In genomic region chr11:75459751-75460102, GRCm38 (mm10) we compare ENCODE assay signal across 8 mouse cellular contexts. TPM values are rescaled to one million over a fixed set of nuclear protein-coding genes. Genes with fewer than 3 reads are reported as not detected.
DNase-seq lines count a peak whose midpoint lies in the region; ATAC-seq and TF ChIP-seq lines count a peak whose summit lies in the region.

No protein-coding gene starts in this region.

- ATAC-seq in heart, embryonic 14.5 days (ENCODE audit: insufficient number of reproducible peaks, insufficient read depth, low FRiP score, low read depth): no peak
- no peak for ATAC-seq in hindbrain, embryonic 11.5 days (ENCODE audit: low FRiP score)
- ATAC-seq in megakaryocyte progenitor cell, adult 5-6 weeks (replicated peaks; ENCODE audit: poor library complexity): no peak

- peaks cover 22 to 37% of the 10 kb centered on the region in 2 experiments for H3K4me1 ChIP-seq in heart, embryonic 14.5 days (ENCODE audit: control insufficient read depth in 2 of 2, insufficient read depth in 2 of 2, low read length in 2 of 2)
- peaks cover 2 to 9% of the 10 kb centered on the region in 2 experiments; a peak in 3 of 4 replicates for H3K4me1 ChIP-seq in ES-E14 (ENCODE audit: control insufficient read depth in 2 of 2, insufficient read depth in 2 of 2, low read length in 2 of 2, poor library complexity in 1 of 2)
- H3K4me1 ChIP-seq in hindbrain, embryonic 11.5 days (replicated peaks; ENCODE audit: control insufficient read depth, insufficient read depth, low read length): peaks cover 10% of the 10 kb centered on the region

- H3K9me3 ChIP-seq in heart, embryonic 14.5 days (ENCODE audit: control insufficient read depth, low read length): no peaks in the 10 kb centered on the region
- H3K9me3 ChIP-seq in ES-E14 (ENCODE audit: control insufficient read depth, insufficient read depth, low read depth, low read length): no peaks in the 10 kb centered on the region
- H3K9me3 ChIP-seq in hindbrain, embryonic 11.5 days (ENCODE audit: control insufficient read depth, low read length): no peaks in the 10 kb centered on the region

- H3K79me2 ChIP-seq in macrophage (ENCODE audit: inconsistent target): peaks cover 33% of the 10 kb centered on the region

- 19% methylated on average over 5 of the region's 5 CpGs for WGBS in heart, embryonic 14.5 days
- 30% methylated on average over 5 of the region's 5 CpGs for WGBS in hindbrain, embryonic 11.5 days
- 25% methylated on average over 5 of the region's 5 CpGs for WGBS in macrophage (ENCODE audit: missing documents)

- in situ Hi-C loops in ES-E14 (cut with MboI; ENCODE audit: low sequenced_read_pairs in 2 of 2, unreplicated experiment in 2 of 2): no loop called here

- peak overlapping the region; percentile 75; the same call in 1 of the 2 replicates for H3K9ac ChIP-seq in heart, embryonic 14.5 days (ENCODE audit: low read length)
- peak overlapping the region; percentile 69 for H3K9ac ChIP-seq in ES-E14 (ENCODE audit: insufficient read depth, low read depth, low read length, poor library complexity, severe bottlenecking)
- H3K9ac ChIP-seq in hindbrain, embryonic 11.5 days (ENCODE audit: low read depth, low read length): peak overlapping the region; percentile 9; the same call in 1 of the 2 replicates

- intact Hi-C loops in heart, postnatal 10 days (cut with DNase I): loop anchor here (2.0 to 10.0 kb wide), 2 partner anchors 57 to 285 kb away; partner anchors contain the start of gene Ovca2

- H3K36me3 ChIP-seq in heart, embryonic 14.5 days (ENCODE audit: control insufficient read depth, insufficient read depth, low read length): peaks cover 13% of the 10 kb centered on the region
- H3K36me3 ChIP-seq in ES-E14 (ENCODE audit: control insufficient read depth, insufficient read depth, low read length, poor library complexity, severe bottlenecking): no peaks in the 10 kb centered on the region; the same call in 1 of the 2 replicates
- H3K36me3 ChIP-seq in hindbrain, embryonic 11.5 days (ENCODE audit: control insufficient read depth, insufficient read depth, low read length): no peaks in the 10 kb centered on the region
- H3K36me3 ChIP-seq in macrophage (ENCODE audit: inconsistent target): peaks cover 16% of the 10 kb centered on the region

- no peaks in the 10 kb centered on the region for H3K27me3 ChIP-seq in heart, embryonic 14.5 days (ENCODE audit: control insufficient read depth, insufficient read depth, low read length)
- H3K27me3 ChIP-seq in hindbrain, embryonic 11.5 days (ENCODE audit: control insufficient read depth, insufficient read depth, low read length): no peaks in the 10 kb centered on the region

- H3K4me2 ChIP-seq in heart, embryonic 14.5 days (ENCODE audit: low read length): peak overlapping the region; percentile 84
- H3K4me2 ChIP-seq in hindbrain, embryonic 11.5 days (replicated peaks; ENCODE audit: low read depth, low read length): peak overlapping the region; percentile 57; the same call in 1 of the 2 replicates

- peak overlapping the region; percentile 73 to 96 for H3K27ac ChIP-seq in heart, embryonic 14.5 days (replicated peaks in 1 of 2; ENCODE audit: control insufficient read depth in 1 of 2, insufficient read depth in 1 of 2, low read depth in 2 of 2, low read length in 2 of 2)
- H3K27ac ChIP-seq in ES-E14 (ENCODE audit: insufficient read depth, low read depth, low read length, poor library complexity, severe bottlenecking) (peak overlapping the region; percentile 84), macrophage (peak overlapping the region; percentile 100)
- H3K27ac ChIP-seq in hindbrain, embryonic 11.5 days (ENCODE audit: low read depth, low read length): peak overlapping the region; percentile 49; the same call in 1 of the 2 replicates

- DNase-seq in heart, postnatal 10 days: no peak
- no peak for DNase-seq in ES-E14 (ENCODE audit: low read depth, low spot score)
- no peak for DNase-seq in hindbrain, embryonic 11.5 days (ENCODE audit: low spot score)
- no peak for DNase-seq in frontal cortex, postnatal 36 days (ENCODE audit: low spot score in 2 of 2)
- DNase-seq in cerebellum, adult 11-12 months: no peak

- no peak overlapping the region; a peak in 1 of 4 replicates for H3K4me3 ChIP-seq in heart, embryonic 14.5 days (ENCODE audit: control insufficient read depth in 1 of 2, insufficient read depth in 1 of 2, low read depth in 1 of 2, low read length in 2 of 2)
- H3K4me3 ChIP-seq in ES-E14 (ENCODE audit: insufficient read depth in 1 of 2, low read depth in 1 of 2, low read length in 2 of 2, poor library complexity in 1 of 2, severe bottlenecking in 1 of 2): peak overlapping the region; percentile 40 to 80
- H3K4me3 ChIP-seq in hindbrain, embryonic 11.5 days (ENCODE audit: low read depth, low read length): peak overlapping the region; percentile 68; the same call in 1 of the 2 replicates
- H3K4me3 ChIP-seq in macrophage (ENCODE audit: inconsistent target): peak overlapping the region; percentile 3; the same call in 1 of the 2 replicates

TF ChIP-seq in ES-E14, 5 proteins besides CTCF, POLR2A, EP300 and RAD21 (continues in another document):
- no peak for TF ChIP-seq ZC3H11A (IDR thresholded peaks at IDR 0.05; ENCODE audit: borderline replicate concordance, low read depth, low read length)

RNA-seq across cellular contexts. Expression of gene Tlcd2, which starts 1.8 kb away (rescaled TPM):
- polyA plus RNA-seq in heart, embryonic 14.5 days (2014; fragmentation: Nextera tagmentation; extraction: Ambion mirVana): 10.3 and 13.4 TPM in 2 replicates
- total RNA-seq in heart, postnatal 10 days (2021): 1 to 10 TPM; 8.1 to 9.3 TPM
- total RNA-seq in ES-E14 (2012; rRNA removed): 5.9 and 6.6 TPM in 2 replicates
- 9.1 and 9.9 TPM in 2 replicates for polyA plus RNA-seq in hindbrain, embryonic 11.5 days (2014; fragmentation: Nextera tagmentation; extraction: Ambion mirVana)
- total RNA-seq in macrophage (2018; cell fraction: chromatin; rRNA removed): 1 to 10 TPM in 25 of 26 experiments, not detected in 1; 1.7 to 8.3 (median 3.3) TPM
- total RNA-seq in macrophage (2018; cell fraction: cytosol; rRNA removed): 1 to 10 TPM; 3.2 to 6.1 (median 4.6) TPM
- 1 to 10 TPM; 1.2 to 8.2 (median 4.0) TPM for total RNA-seq in macrophage (2018; cell fraction: nucleus; rRNA removed)
- polyA plus RNA-seq in macrophage (2018): 2.5 to 4.9 TPM (median 4.5 TPM) in 3 replicates
- 16.3 and 16.5 TPM in 2 replicates for total RNA-seq in megakaryocyte progenitor cell, adult 5-6 weeks (2015)
- 17.9 and 28.3 TPM in 2 replicates for total RNA-seq in megakaryocyte progenitor cell, adult 5-6 weeks (2017)

RNA-seq across cellular contexts. Expression of gene Wdr81, which starts 5.2 kb away (rescaled TPM):
- 3.1 and 3.7 TPM in 2 replicates for polyA plus RNA-seq in heart, embryonic 14.5 days (2014; fragmentation: Nextera tagmentation; extraction: Ambion mirVana)
- total RNA-seq in heart, postnatal 10 days (2021): 1 to 10 TPM; 7.8 to 8.3 TPM
- 8.5 and 11.8 TPM in 2 replicates for total RNA-seq in ES-E14 (2012; rRNA removed)
- polyA plus RNA-seq in hindbrain, embryonic 11.5 days (2014; fragmentation: Nextera tagmentation; extraction: Ambion mirVana): 3.1 and 4.1 TPM in 2 replicates
- 100 to 1,000 TPM in 11 of 26 experiments, 10 to 100 TPM in 15; 43.1 to 170 (median 98.5) TPM for total RNA-seq in macrophage (2018; cell fraction: chromatin; rRNA removed)
- total RNA-seq in macrophage (2018; cell fraction: cytosol; rRNA removed): 10 to 100 TPM; 25.1 to 84.8 (median 54.5) TPM
- total RNA-seq in macrophage (2018; cell fraction: nucleus; rRNA removed): 100 to 1,000 TPM in 9 of 26 experiments, 10 to 100 TPM in 17; 49.0 to 151 (median 92.0) TPM
- polyA plus RNA-seq in macrophage (2018): 45.8 to 53.6 TPM (median 49.5 TPM) in 3 replicates
- 7.1 and 8.0 TPM in 2 replicates for total RNA-seq in megakaryocyte progenitor cell, adult 5-6 weeks (2015)
- 5.7 and 8.0 TPM in 2 replicates for total RNA-seq in megakaryocyte progenitor cell, adult 5-6 weeks (2017)

RNA-seq across cellular contexts. Expression of gene Serpinf2, which starts 20.3 kb away (rescaled TPM):
- polyA plus RNA-seq in heart, embryonic 14.5 days (2014; fragmentation: Nextera tagmentation; extraction: Ambion mirVana): not detected in 2 replicates
- not detected for total RNA-seq in heart, postnatal 10 days (2021)
- 0.27 TPM in 1 of 2 replicates, not detected in the other for total RNA-seq in ES-E14 (2012; rRNA removed)
- polyA plus RNA-seq in hindbrain, embryonic 11.5 days (2014; fragmentation: Nextera tagmentation; extraction: Ambion mirVana): 0.36 TPM in 1 of 2 replicates, not detected in the other
- 1 to 10 TPM in 8 of 26 experiments, under 1 TPM in 11, not detected in 7; 0.25 to 3.9 (median 0.73) TPM for total RNA-seq in macrophage (2018; cell fraction: chromatin; rRNA removed)
- total RNA-seq in macrophage (2018; cell fraction: cytosol; rRNA removed): under 1 TPM in 3 of 26 experiments, not detected in 23; 0.04 to 0.10 (median 0.06) TPM
- 1 to 10 TPM in 6 of 26 experiments, under 1 TPM in 15, not detected in 5; 0.28 to 3.3 (median 0.59) TPM for total RNA-seq in macrophage (2018; cell fraction: nucleus; rRNA removed)
- polyA plus RNA-seq in macrophage (2018): 0.11 TPM in 1 of 3 replicates, not detected in the others
- 0.20 TPM in 1 of 2 replicates, not detected in the other for total RNA-seq in megakaryocyte progenitor cell, adult 5-6 weeks (2015)
- total RNA-seq in megakaryocyte progenitor cell, adult 5-6 weeks (2017): not detected in 2 replicates

RNA-seq across cellular contexts. Expression of gene Prpf8, which starts 26.9 kb away (rescaled TPM):
- 46.8 and 48.2 TPM in 2 replicates for polyA plus RNA-seq in heart, embryonic 14.5 days (2014; fragmentation: Nextera tagmentation; extraction: Ambion mirVana)
- 100 to 1,000 TPM; 103 to 109 TPM for total RNA-seq in heart, postnatal 10 days (2021)
- total RNA-seq in ES-E14 (2012; rRNA removed): 256 and 338 TPM in 2 replicates
- polyA plus RNA-seq in hindbrain, embryonic 11.5 days (2014; fragmentation: Nextera tagmentation; extraction: Ambion mirVana): 86.6 and 89.6 TPM in 2 replicates
- total RNA-seq in macrophage (2018; cell fraction: chromatin; rRNA removed): 10 to 100 TPM; 28.3 to 79.8 (median 59.2) TPM
- total RNA-seq in macrophage (2018; cell fraction: cytosol; rRNA removed): 10 to 100 TPM; 46.5 to 98.0 (median 75.5) TPM
- total RNA-seq in macrophage (2018; cell fraction: nucleus; rRNA removed): 100 to 1,000 TPM in 4 of 26 experiments, 10 to 100 TPM in 22; 41.5 to 126 (median 76.1) TPM
- 72.5 to 92.1 TPM (median 86.0 TPM) in 3 replicates for polyA plus RNA-seq in macrophage (2018)
- total RNA-seq in megakaryocyte progenitor cell, adult 5-6 weeks (2015): 147 and 148 TPM in 2 replicates
- 93.5 and 107 TPM in 2 replicates for total RNA-seq in megakaryocyte progenitor cell, adult 5-6 weeks (2017)

RNA-seq across cellular contexts. Expression of gene Serpinf1, which starts 37.2 kb away (rescaled TPM):
- 27.8 and 32.4 TPM in 2 replicates for polyA plus RNA-seq in heart, embryonic 14.5 days (2014; fragmentation: Nextera tagmentation; extraction: Ambion mirVana)
- total RNA-seq in heart, postnatal 10 days (2021): 10 to 100 TPM; 23.6 to 29.0 TPM
- 20.3 and 24.7 TPM in 2 replicates for total RNA-seq in ES-E14 (2012; rRNA removed)
- polyA plus RNA-seq in hindbrain, embryonic 11.5 days (2014; fragmentation: Nextera tagmentation; extraction: Ambion mirVana): 90.5 and 91.3 TPM in 2 replicates
- 10 to 100 TPM in 1 of 26 experiments, 1 to 10 TPM in 3, under 1 TPM in 3, not detected in 19; 0.40 to 90.9 (median 1.5) TPM for total RNA-seq in macrophage (2018; cell fraction: chromatin; rRNA removed)
- total RNA-seq in macrophage (2018; cell fraction: cytosol; rRNA removed): 1 to 10 TPM in 3 of 26 experiments, under 1 TPM in 20, not detected in 3; 0.15 to 1.2 (median 0.42) TPM
- 10 to 100 TPM in 1 of 26 experiments, 1 to 10 TPM in 3, under 1 TPM in 1, not detected in 21; 0.80 to 16.4 (median 2.2) TPM for total RNA-seq in macrophage (2018; cell fraction: nucleus; rRNA removed)
- polyA plus RNA-seq in macrophage (2018): 0.86 to 1.0 TPM in 2 of 3 replicates, not detected in the other
- total RNA-seq in megakaryocyte progenitor cell, adult 5-6 weeks (2015): 99.9 and 117 TPM in 2 replicates
- total RNA-seq in megakaryocyte progenitor cell, adult 5-6 weeks (2017): 70.7 and 92.3 TPM in 2 replicates

Comparison
In these comparisons a context has a peak if more than half of its experiments do, and no peak if none do; other contexts are left out.
1. H3K27ac ChIP-seq: peak in every context shown above with its lines; median percentile 100 in macrophage; 84 in heart, embryonic 14.5 days; 84 in ES-E14; 49 in hindbrain, embryonic 11.5 days.
2. H3K4me3 ChIP-seq: peak in ES-E14 (2 of 2), hindbrain, embryonic 11.5 days (single experiment) and macrophage (single experiment); none in heart, embryonic 14.5 days (0 of 2).
3. H3K9ac ChIP-seq: peak in every context shown above with its lines; median percentile 75 in heart, embryonic 14.5 days; 69 in ES-E14; 9 in hindbrain, embryonic 11.5 days.